Mouse (Mus musculus) MEL (cell line): ENCODE results near the gene Med13. TPM values are rescaled to one million over a fixed set of nuclear protein-coding genes. Genes with fewer than 3 reads are reported as not detected.
A peak's percentile ranks its signal among the peaks of the same experiment; 100 is the strongest.

Source experiments
- DNase-seq: peaks from one replicate; pipeline ENCODE4 v3.0.0; 2011; ENCODE audit warnings: low read depth, low spot score
- H3K27ac ChIP-seq: 2 replicates; pipeline ENCODE4 v1.5.1; 2012; ENCODE audit warnings: low read depth, mild to moderate bottlenecking, control low read depth, low read length, moderate library complexity; ENCODE audit not compliant: control insufficient read depth
- H3K27me3 ChIP-seq, 2 experiments: fragments of 150-350 bp in 1 of 2; sonication (generic) in 1 of 2; 2 replicates each; pipeline ENCODE4 v1.6.1; 2012; ENCODE audit warnings: low read length in 2 of 2, mild to moderate bottlenecking in 2 of 2, improper control_type of control experiment in 1 of 2, moderate library complexity in 1 of 2; ENCODE audit not compliant: insufficient read depth in 2 of 2, control insufficient read depth in 1 of 2
- H3K36me3 ChIP-seq, 2 experiments: 2 replicates each; pipeline ENCODE4 v1.6.1; 2012 to 2014; ENCODE audit warnings: low read length in 2 of 2, improper control_type of control experiment in 1 of 2, inconsistent platforms in 1 of 2, mild to moderate bottlenecking in 1 of 2; ENCODE audit not compliant: insufficient read depth in 2 of 2, control insufficient read depth in 1 of 2
- H3K4me1 ChIP-seq, 2 experiments: fragments of 150-350 bp in 1 of 2; sonication (generic) in 1 of 2; 2 replicates each; pipeline ENCODE4 v1.6.1; 2012; ENCODE audit warnings: low read length in 2 of 2, improper control_type of control experiment in 1 of 2, mild to moderate bottlenecking in 1 of 2; ENCODE audit not compliant: insufficient read depth in 2 of 2, control insufficient read depth in 1 of 2
- H3K4me3 ChIP-seq, 2 experiments: fragments of 150-350 bp in 1 of 2; sonication (generic) in 1 of 2; 2 replicates each; pipeline ENCODE4 v1.5.1; 2012; ENCODE audit warnings: low read depth in 2 of 2, low read length in 2 of 2, mild to moderate bottlenecking in 2 of 2, moderate library complexity in 2 of 2, control low read depth in 1 of 2, improper control_type of control experiment in 1 of 2; ENCODE audit not compliant: control insufficient read depth in 1 of 2, insufficient read depth in 1 of 2
- H3K79me2 ChIP-seq: 2 replicates; pipeline ENCODE4 v1.6.1; 2012; ENCODE audit warnings: mild to moderate bottlenecking, low read length, moderate library complexity; ENCODE audit not compliant: control insufficient read depth, poor library complexity, insufficient read depth
- H3K9ac ChIP-seq: 2 replicates; pipeline ENCODE4 v1.6.1; 2012; ENCODE audit warnings: low read depth, mild to moderate bottlenecking, control low read depth, low read length, moderate library complexity; ENCODE audit not compliant: control insufficient read depth, poor library complexity, severe bottlenecking
- H3K9me3 ChIP-seq: fragments of 150-350 bp; sonication (generic); replicated peaks from 2 replicates; pipeline ENCODE4 v1.6.1; 2012; ENCODE audit warnings: mild to moderate bottlenecking, low read length, improper control_type of control experiment, moderate library complexity; ENCODE audit not compliant: insufficient read depth
- CHD1 ChIP-seq: IDR thresholded peaks from 2 replicates; pipeline ENCODE4 v1.6.1; 2012; ENCODE audit warnings: low read depth, mild to moderate bottlenecking, inconsistent platforms, low read length, improper control_type of control experiment
- EP300 ChIP-seq, 2 experiments: IDR thresholded peaks; 2 replicates each; pipeline ENCODE4 v1.6.1; 2011; ENCODE audit warnings: improper control_type of control experiment in 2 of 2, low read length in 2 of 2, low read depth in 1 of 2, mild to moderate bottlenecking in 1 of 2
- ETS1 ChIP-seq: IDR thresholded peaks from 2 replicates; pipeline ENCODE4 v1.6.1; 2012; ENCODE audit warnings: low read depth, mild to moderate bottlenecking, inconsistent platforms, low read length, improper control_type of control experiment, moderate library complexity
- GABPA ChIP-seq: IDR thresholded peaks from 2 replicates; pipeline ENCODE4 v1.6.1; 2012; ENCODE audit warnings: low read depth, mild to moderate bottlenecking, inconsistent platforms, low read length, improper control_type of control experiment, moderate library complexity
- JUND ChIP-seq: IDR thresholded peaks from 2 replicates; pipeline ENCODE4 v1.6.1; 2011; ENCODE audit warnings: low read depth, mild to moderate bottlenecking, improper control_type of control experiment, low read length
- MAFK ChIP-seq: IDR thresholded peaks from 2 replicates; pipeline ENCODE4 v1.6.1; 2011; ENCODE audit warnings: low read depth, mild to moderate bottlenecking, low read length, improper control_type of control experiment, borderline replicate concordance
- MYB ChIP-seq: IDR thresholded peaks from 2 replicates; pipeline ENCODE4 v1.6.1; 2011; ENCODE audit warnings: mild to moderate bottlenecking, low read depth, low read length, improper control_type of control experiment
- TCF12 ChIP-seq: IDR thresholded peaks from 2 replicates; pipeline ENCODE4 v1.6.1; 2014; ENCODE audit warnings: low read depth, mild to moderate bottlenecking, inconsistent platforms, low read length, improper control_type of control experiment, moderate library complexity
- UBTF ChIP-seq: IDR thresholded peaks from 2 replicates; pipeline ENCODE4 v1.6.1; 2012; ENCODE audit warnings: low read depth, mild to moderate bottlenecking, inconsistent platforms, low read length, improper control_type of control experiment, moderate library complexity, borderline replicate concordance; ENCODE audit not compliant: insufficient read depth
- USF1 ChIP-seq: IDR thresholded peaks from 2 replicates; pipeline ENCODE4 v1.6.1; 2014; ENCODE audit warnings: low read depth, mild to moderate bottlenecking, inconsistent platforms, low read length, improper control_type of control experiment, moderate library complexity
- ZMIZ1 ChIP-seq: IDR thresholded peaks from 2 replicates; pipeline ENCODE4 v1.6.1; 2012; ENCODE audit warnings: low read depth, mild to moderate bottlenecking, inconsistent platforms, low read length, improper control_type of control experiment, moderate library complexity
- polyA plus RNA-seq, 2 experiments: library from polyadenylated mRNA; stranded (reverse) in 1 of 2; unstranded in 1 of 2; fragments of >175 nt in 1 of 2; fragments of >200 nt in 1 of 2; gene quantifications; 2 replicates each; pipeline versions ENCODE4 v1.2.1 to v1.2.4; 2012; ENCODE audit warnings: low replicate concordance in 2 of 2, low read depth in 1 of 2; ENCODE audit not compliant: insufficient read length in 2 of 2, insufficient read depth in 1 of 2, missing spikeins in 1 of 2
- total RNA-seq: library from RNA; depleted of rRNA; stranded (reverse); fragments of 300-350 nt; gene quantifications from 2 replicates; pipeline ENCODE4 v1.2.3, GENCODE M21; 2012

The Med13 gene
- total and polyA plus RNA-seq, 3 experiments, result 23.3 to 114 (median 26.4) TPM

DNA sequence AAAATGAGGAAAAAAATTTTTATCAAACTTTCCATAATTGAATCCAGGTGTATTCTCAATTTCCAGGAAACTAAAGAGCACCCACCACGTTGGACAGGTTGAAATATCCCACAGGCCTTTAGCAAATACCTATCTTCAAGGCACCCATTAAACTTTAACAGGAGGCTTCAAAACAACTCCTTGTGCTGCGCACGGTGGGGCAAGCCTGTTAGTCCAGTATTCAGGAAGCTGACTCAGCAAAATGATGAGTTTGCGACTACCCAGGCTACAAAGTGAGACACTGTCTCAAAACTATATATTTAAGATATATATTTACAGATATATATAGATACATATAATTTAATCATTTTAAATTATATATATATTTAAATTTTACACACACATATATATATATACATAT lies 125.0 kb downstream of the Med13 start:
- Histone ChIP-seq H3K4me1 (no peaks in the 10 kb centered on the region), H3K27me3 (no peaks in the 10 kb centered on the region), H3K27ac (no peak overlapping the region), H3K36me3 (peaks cover 0 to 47% of the 10 kb centered on the region in 2 experiments; a peak in 2 of 4 replicates), H3K9ac (no peak overlapping the region), H3K4me3 (no peak overlapping the region), H3K79me2 (no peaks in the 10 kb centered on the region), H3K9me3 (no peaks in the 10 kb centered on the region)
- DNase-seq, result no peak
- peak; percentile 97 for TF ChIP-seq MAFK
- no peak for TF ChIP-seq GABPA

DNA sequence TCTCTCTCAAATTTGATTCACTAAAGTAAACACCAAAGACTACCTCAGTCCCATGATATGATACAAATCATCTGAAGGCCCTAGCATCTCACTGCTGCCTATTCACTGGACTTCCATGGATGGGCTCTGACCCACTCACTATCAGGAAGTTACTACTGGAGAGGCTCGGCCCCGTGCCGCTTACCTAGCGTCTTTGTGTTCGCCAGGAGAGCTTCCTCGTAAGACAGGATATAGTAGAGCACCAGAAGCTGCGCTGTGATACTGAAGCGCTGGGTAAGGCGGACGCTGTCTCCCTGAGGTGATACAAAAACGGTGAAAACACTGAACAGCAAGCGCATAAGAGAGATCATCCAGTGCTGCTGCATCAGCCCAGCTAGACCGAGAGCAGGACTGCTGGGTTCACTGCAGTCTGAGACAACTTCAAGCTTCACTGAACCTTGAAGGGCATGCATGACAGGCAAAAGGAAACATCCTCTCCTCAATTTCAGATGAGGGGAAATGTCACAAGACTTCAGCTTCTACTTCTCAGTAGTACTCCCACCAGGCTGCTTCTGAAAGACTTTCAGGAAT lies 125.5 kb downstream of the Med13 start:
- peaks cover 0 to 46% of the 10 kb centered on the region in 2 experiments; a peak in 2 of 4 replicates for H3K36me3 ChIP-seq
- no peak overlapping the region for H3K9ac ChIP-seq
- H3K27ac ChIP-seq, result no peak overlapping the region
- no peaks in the 10 kb centered on the region for H3K27me3 ChIP-seq
- H3K4me3 ChIP-seq, result no peak overlapping the region
- H3K9me3 ChIP-seq, result no peaks in the 10 kb centered on the region
- no peak for DNase-seq
- TF ChIP-seq ZMIZ1, result no peak
- no peak for TF ChIP-seq EP300 (IDR thresholded peaks at IDR 0.05; ENCODE audit: low read depth in 1 of 2, low read length in 2 of 2)
- no peak for TF ChIP-seq ETS1
- TF ChIP-seq USF1, result no peak
- no peaks in the 10 kb centered on the region for H3K4me1 ChIP-seq
- H3K79me2 ChIP-seq, result no peaks in the 10 kb centered on the region

DNA sequence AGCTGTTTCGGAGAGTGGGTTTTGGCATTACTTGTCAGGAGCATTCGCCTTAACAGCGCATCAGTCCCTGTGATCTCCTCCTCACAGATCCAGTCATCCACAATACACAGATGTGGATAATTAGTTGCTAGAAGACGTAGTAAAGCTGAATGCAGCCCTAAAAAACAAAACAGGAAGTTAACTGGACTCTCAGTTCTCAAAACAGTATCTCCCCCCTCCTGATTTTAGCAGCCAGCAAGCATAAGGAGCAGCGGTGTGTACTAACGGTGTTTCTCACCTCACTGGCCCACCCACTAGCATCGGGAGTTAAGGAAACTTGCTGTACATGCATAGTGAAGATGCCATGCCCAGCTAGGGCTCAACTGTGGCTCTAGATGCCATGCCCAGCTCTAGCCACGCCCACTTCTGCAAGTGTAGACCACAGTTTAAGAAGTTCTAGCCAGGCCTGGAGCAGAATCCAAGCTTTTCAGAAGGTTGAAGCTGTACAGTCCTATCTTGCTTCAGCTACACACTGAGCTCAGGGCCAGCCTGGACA lies 130.7 kb downstream of the Med13 start:
- no peaks in the 10 kb centered on the region for H3K27me3 ChIP-seq
- H3K9me3 ChIP-seq, result no peaks in the 10 kb centered on the region
- TF ChIP-seq JUND (no peak), CHD1 (no peak), UBTF (no peak), MYB (no peak), MAFK (no peak), TCF12 (no peak)
- H3K36me3 ChIP-seq, result peaks cover 0 to 59% of the 10 kb centered on the region in 2 experiments; a peak in 2 of 4 replicates
- no peak overlapping the region for H3K27ac ChIP-seq
- no peaks in the 10 kb centered on the region for H3K4me1 ChIP-seq
- no peak overlapping the region for H3K9ac ChIP-seq
- no peak overlapping the region for H3K4me3 ChIP-seq
- DNase-seq, result no peak
- H3K79me2 ChIP-seq, result no peaks in the 10 kb centered on the region
